Mouse (Mus musculus): ENCODE data around the gene Sparc.

The Sparc gene

GRCm38 (mm10) chr11:55422978-55423377 lies at the start of gene Sparc:
Sparc (minus strand) TSS chr11:55423183.
- no peak for DNase-seq (ENCODE audit: inconsistent ontology term)

- no peak for DNase-seq (ENCODE audit: inconsistent ontology term)
Measured at GRCm38 (mm10) chr11:55471467-55471866, 48.5 kb upstream of the Sparc start.

GRCm38 (mm10) chr11:55470761-55471160 lies 47.8 kb upstream of the Sparc start:
- peak; percentile 21 for DNase-seq (ENCODE audit: inconsistent ontology term)

GRCm38 (mm10) chr11:55469923-55470691 lies 47.1 kb upstream of the Sparc start:
- DNase-seq (ENCODE audit: inconsistent ontology term): no peak

- peak; percentile 100 for DNase-seq (ENCODE audit: inconsistent ontology term)
Measured at GRCm38 (mm10) chr11:55469048-55469843, 46.3 kb upstream of the Sparc start, which contains the start of gene G3bp1. G3bp1 (plus strand) TSS chr11:55469685.

GRCm38 (mm10) chr11:55468611-55469047 lies 45.6 kb upstream of the Sparc start:
- DNase-seq (ENCODE audit: inconsistent ontology term): no peak

GRCm38 (mm10) chr11:55468012-55468411 lies 45.0 kb upstream of the Sparc start:
- DNase-seq (ENCODE audit: inconsistent ontology term): no peak

GRCm38 (mm10) chr11:55465177-55465576 lies 42.2 kb upstream of the Sparc start:
- no peak for DNase-seq (ENCODE audit: inconsistent ontology term)

GRCm38 (mm10) chr11:55464707-55465106 lies 41.7 kb upstream of the Sparc start:
- DNase-seq (ENCODE audit: inconsistent ontology term): no peak

- no peak for DNase-seq (ENCODE audit: inconsistent ontology term)
Measured at GRCm38 (mm10) chr11:55462149-55462548, 39.2 kb upstream of the Sparc start.

- peak; percentile 99 for DNase-seq (ENCODE audit: inconsistent ontology term)
Measured at GRCm38 (mm10) chr11:55461019-55461645, 38.1 kb upstream of the Sparc start, which contains the start of gene Atox1. Atox1 (minus strand) TSS chr11:55461239.

GRCm38 (mm10) chr11:55460559-55461018 lies 37.6 kb upstream of the Sparc start:
- peak; percentile 49 for DNase-seq (ENCODE audit: inconsistent ontology term)

- no peak for DNase-seq (ENCODE audit: inconsistent ontology term)
Measured at GRCm38 (mm10) chr11:55459850-55460558, 37.0 kb upstream of the Sparc start.

GRCm38 (mm10) chr11:55458501-55458900 lies 35.5 kb upstream of the Sparc start:
- DNase-seq (ENCODE audit: inconsistent ontology term): no peak

GRCm38 (mm10) chr11:55455166-55455565 lies 32.2 kb upstream of the Sparc start:
- no peak for DNase-seq (ENCODE audit: inconsistent ontology term)

GRCm38 (mm10) chr11:55453640-55454039 lies 30.7 kb upstream of the Sparc start:
- no peak for DNase-seq (ENCODE audit: inconsistent ontology term)

- DNase-seq (ENCODE audit: inconsistent ontology term): no peak
Measured at GRCm38 (mm10) chr11:55450311-55450710, 27.3 kb upstream of the Sparc start.

- no peak for DNase-seq (ENCODE audit: inconsistent ontology term)
Measured at GRCm38 (mm10) chr11:55449531-55449930, 26.5 kb upstream of the Sparc start.

GRCm38 (mm10) chr11:55446579-55446978 lies 23.6 kb upstream of the Sparc start:
- DNase-seq (ENCODE audit: inconsistent ontology term): peak; percentile 81

- peak; percentile 73 for DNase-seq (ENCODE audit: inconsistent ontology term)
Measured at GRCm38 (mm10) chr11:55444772-55445171, 21.8 kb upstream of the Sparc start.

GRCm38 (mm10) chr11:55439718-55440117 lies 16.7 kb upstream of the Sparc start:
- no peak for DNase-seq (ENCODE audit: inconsistent ontology term)
